Mouse (Mus musculus) hindbrain, embryonic 16.5 days (tissue): ENCODE measurements around the gene Tmed6. TPM values are rescaled to one million over a fixed set of nuclear protein-coding genes. Genes with fewer than 3 reads are reported as not detected.

Experiments used
- ATAC-seq: fragments of 200-750 bp; cut with Nextera tagmentation; 2 replicates; pipeline ENCODE4 v1.8.0; 2017; ENCODE audit warnings: moderate TSS enrichment, moderate library complexity
- H3K27ac ChIP-seq: fragments of 300-500 bp; sonication (generic); 2 replicates; pipeline ENCODE4 v1.5.1; 2014; ENCODE audit warnings: low read depth, mild to moderate bottlenecking, control low read depth, low read length, moderate library complexity
- H3K27me3 ChIP-seq: fragments of 300-500 bp; sonication (generic); replicated peaks from 2 replicates; pipeline ENCODE4 v1.6.1; 2014; ENCODE audit warnings: low read length; ENCODE audit not compliant: control insufficient read depth, insufficient read depth
- H3K36me3 ChIP-seq: fragments of 300-500 bp; sonication (generic); 2 replicates; pipeline ENCODE4 v1.6.1; 2014; ENCODE audit warnings: mild to moderate bottlenecking, low read length, moderate library complexity, mixed read lengths; ENCODE audit not compliant: control insufficient read depth, insufficient read depth
- H3K4me1 ChIP-seq: fragments of 300-500 bp; sonication (generic); 2 replicates; pipeline ENCODE4 v1.6.1; 2014; ENCODE audit warnings: low read depth, low read length; ENCODE audit not compliant: control insufficient read depth, insufficient read depth
- H3K4me2 ChIP-seq: fragments of 300-500 bp; sonication (generic); 2 replicates; pipeline ENCODE4 v1.6.1; 2014; ENCODE audit warnings: mild to moderate bottlenecking, low read length, control low read depth, moderate library complexity
- H3K4me3 ChIP-seq: fragments of 300-500 bp; sonication (generic); 2 replicates; pipeline ENCODE4 v1.5.1; 2014; ENCODE audit warnings: mild to moderate bottlenecking, low read length, control low read depth, moderate library complexity
- H3K9ac ChIP-seq: fragments of 300-500 bp; sonication (generic); 2 replicates; pipeline ENCODE4 v1.6.1; 2014; ENCODE audit warnings: low read depth, mild to moderate bottlenecking, control low read depth, low read length, moderate library complexity
- H3K9me3 ChIP-seq: fragments of 300-500 bp; sonication (generic); 2 replicates; pipeline ENCODE4 v1.6.1; 2014; ENCODE audit warnings: mild to moderate bottlenecking, low read length, moderate library complexity; ENCODE audit not compliant: control insufficient read depth
- WGBS: fragments of 180-500 bp; shearing (Covaris S2); extraction: QIAGEN DNeasy Blood & Tissue Kit; methylation state at CpG from one replicate; pipeline ENCODE4 v1.1.7; 2014; 5-methylcytosine and 5-hydroxymethylcytosine counted together
- polyA plus RNA-seq: library from polyadenylated mRNA; unstranded; fragments of >200 nt; fragmentation: Nextera tagmentation; extraction: Ambion mirVana; gene quantifications from 2 replicates; pipeline ENCODE4 v1.2.1, GENCODE M21; 2015

The Tmed6 gene
- polyA plus RNA-seq: not detected in 2 replicates

GRCm38 (mm10) chr8:107065511-107066496, at the start of gene Tmed6:
TSS of gene Tmed6 (minus strand) at chr8:107065644.
- WGBS: 60% methylated on average over 17 of the region's 17 CpGs
- ATAC-seq: no peak
- Histone ChIP-seq H3K27me3 (no peaks in the 10 kb centered on the region), H3K4me3 (no peak within 1 kb of the TSS), H3K27ac (no peak within 1 kb of the TSS), H3K36me3 (peaks cover 9% of the 10 kb centered on the region), H3K4me1 (no peaks in the 10 kb centered on the region), H3K9me3 (no peaks in the 10 kb centered on the region), H3K9ac (no peak within 1 kb of the TSS), H3K4me2 (no peak within 1 kb of the TSS)

- no peak for ATAC-seq
- no peak overlapping the region for H3K27ac ChIP-seq
- H3K4me2 ChIP-seq: no peak overlapping the region
- no peak overlapping the region for H3K4me3 ChIP-seq
- H3K27me3 ChIP-seq: no peaks in the 10 kb centered on the region
- WGBS: 78% methylated on average over 10 of the region's 10 CpGs
- H3K4me1 ChIP-seq: no peaks in the 10 kb centered on the region; the same call in 1 of the 2 replicates
- H3K36me3 ChIP-seq: no peaks in the 10 kb centered on the region
- no peaks in the 10 kb centered on the region for H3K9me3 ChIP-seq
- no peak overlapping the region for H3K9ac ChIP-seq
Measured at GRCm38 (mm10) chr8:107115008-107115320, 49.5 kb upstream of the Tmed6 start.

- Histone ChIP-seq H3K27ac (no peak overlapping the region), H3K4me3 (no peak overlapping the region), H3K27me3 (no peaks in the 10 kb centered on the region), H3K4me2 (no peak overlapping the region), H3K4me1 (no peaks in the 10 kb centered on the region; the same call in 1 of the 2 replicates), H3K36me3 (no peaks in the 10 kb centered on the region), H3K9me3 (no peaks in the 10 kb centered on the region), H3K9ac (no peak overlapping the region)
- no peak for ATAC-seq
- WGBS: 55% methylated on average over 19 of the region's 19 CpGs
Measured at GRCm38 (mm10) chr8:107114150-107115007, 48.9 kb upstream of the Tmed6 start.

- H3K4me3 ChIP-seq: no peak overlapping the region
- no peak for ATAC-seq
- H3K9me3 ChIP-seq: no peaks in the 10 kb centered on the region
- no peaks in the 10 kb centered on the region for H3K27me3 ChIP-seq
- no peaks in the 10 kb centered on the region for H3K36me3 ChIP-seq
- H3K4me1 ChIP-seq: no peaks in the 10 kb centered on the region; the same call in 1 of the 2 replicates
- no peak overlapping the region for H3K9ac ChIP-seq
- 53% methylated on average over 4 of the region's 4 CpGs for WGBS
- H3K4me2 ChIP-seq: no peak overlapping the region
- no peak overlapping the region for H3K27ac ChIP-seq
Measured at GRCm38 (mm10) chr8:107113209-107113608, 47.8 kb upstream of the Tmed6 start.

GRCm38 (mm10) chr8:107111340-107112105, 46.1 kb upstream of the Tmed6 start:
- Histone ChIP-seq H3K4me2 (no peak overlapping the region), H3K27me3 (no peaks in the 10 kb centered on the region), H3K4me1 (no peaks in the 10 kb centered on the region; the same call in 1 of the 2 replicates), H3K4me3 (no peak overlapping the region), H3K27ac (no peak overlapping the region), H3K9ac (no peak overlapping the region), H3K36me3 (no peaks in the 10 kb centered on the region), H3K9me3 (no peaks in the 10 kb centered on the region)
- ATAC-seq: no peak
- WGBS: 90% methylated on average over 9 of the region's 11 CpGs

- no peak for ATAC-seq
- WGBS: 53% methylated on average over 9 of the region's 9 CpGs
Measured at GRCm38 (mm10) chr8:107110629-107111330, 45.3 kb upstream of the Tmed6 start.

GRCm38 (mm10) chr8:107109816-107110435, 44.5 kb upstream of the Tmed6 start:
- H3K27me3 ChIP-seq: no peaks in the 10 kb centered on the region
- H3K4me2 ChIP-seq: no peak overlapping the region
- H3K9ac ChIP-seq: no peak overlapping the region
- WGBS: 85% methylated on average over 5 of the region's 5 CpGs
- H3K4me1 ChIP-seq: no peaks in the 10 kb centered on the region; the same call in 1 of the 2 replicates
- no peak overlapping the region for H3K4me3 ChIP-seq
- no peaks in the 10 kb centered on the region for H3K9me3 ChIP-seq
- no peak overlapping the region for H3K27ac ChIP-seq
- no peak for ATAC-seq
- H3K36me3 ChIP-seq: no peaks in the 10 kb centered on the region

More at GRCm38 (mm10) chr8:107110629-107111330, 45.3 kb upstream of the Tmed6 start:
- H3K36me3 ChIP-seq: no peaks in the 10 kb centered on the region
- H3K4me3 ChIP-seq: no peak overlapping the region
- H3K4me2 ChIP-seq: no peak overlapping the region
- no peak overlapping the region for H3K27ac ChIP-seq
- H3K9me3 ChIP-seq: no peaks in the 10 kb centered on the region
- H3K9ac ChIP-seq: no peak overlapping the region
- no peaks in the 10 kb centered on the region for H3K27me3 ChIP-seq
- H3K4me1 ChIP-seq: no peaks in the 10 kb centered on the region; the same call in 1 of the 2 replicates
